Mouse (Mus musculus) adipose tissue, adult 10 weeks (tissue): Measurements from ENCODE around the gene Serp2. TPM values are rescaled to one million over a fixed set of nuclear protein-coding genes. Genes with fewer than 3 reads are reported as not detected.

Source experiments
- polyA plus RNA-seq: library from polyadenylated mRNA; stranded (reverse); fragments of 350-450 nt; fragmentation: Illumina TruSeq; extraction: RNeasy Lipid Tissue Mini Kit (QIAGEN cat#74804); gene quantifications from one replicate; pipeline ENCODE4 v1.2.3, GENCODE M21; 2014; ENCODE audit warnings: low read depth, low replicate concordance

Gene Serp2
- 3.0 TPM for polyA plus RNA-seq

GRCm38 (mm10) chr14:76556852-76557208, at the start of gene Serp2:
Gene Serp2, minus strand, starts transcription at chr14:76556889.

Other genes with a start within 250 kb of the Serp2 start
- gene Tsc22d1, start 141.9 kb downstream of the Serp2 start, polyA plus RNA-seq, result 243 TPM